Mouse (Mus musculus): ENCODE measurements at regions not wholly inside any gene's neighbourhood (a gene's known extent, or its start where the extent isn't known, plus 50 kb on each side); places are given as distances from the start of the nearest gene placed in this dataset.
"Not testable (repeated sequence)": the region's sequence is repeated elsewhere in the genome, so short reads cannot be mapped to it uniquely, and the experiment has no call there.

GRCm38 (mm10) chr2:179158881-179159280 is 283.4 kb upstream of the Cdh4 start:
- no peak for DNase-seq

DNA sequence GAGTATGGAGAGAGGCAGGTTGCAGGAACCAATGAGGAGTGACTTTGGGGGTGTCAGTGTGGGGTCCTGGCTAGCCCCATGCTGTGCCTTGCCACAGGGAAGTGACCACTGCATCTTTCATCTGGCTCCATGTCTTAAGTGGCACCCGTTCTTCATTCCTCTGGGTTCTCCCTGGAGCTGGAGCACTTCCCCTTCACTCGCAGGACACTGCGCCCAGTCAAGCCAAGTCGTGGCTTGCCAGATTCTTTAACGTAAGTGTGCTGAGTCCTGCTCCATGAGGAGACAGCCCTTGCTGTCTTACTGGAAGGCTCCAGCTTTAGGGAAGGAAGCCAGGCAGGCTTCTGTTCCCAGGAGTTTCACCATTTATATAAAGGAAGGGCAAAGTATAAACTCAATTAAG is 279.1 kb upstream of the Cdh4 start:
- DNase-seq: no peak

DNA sequence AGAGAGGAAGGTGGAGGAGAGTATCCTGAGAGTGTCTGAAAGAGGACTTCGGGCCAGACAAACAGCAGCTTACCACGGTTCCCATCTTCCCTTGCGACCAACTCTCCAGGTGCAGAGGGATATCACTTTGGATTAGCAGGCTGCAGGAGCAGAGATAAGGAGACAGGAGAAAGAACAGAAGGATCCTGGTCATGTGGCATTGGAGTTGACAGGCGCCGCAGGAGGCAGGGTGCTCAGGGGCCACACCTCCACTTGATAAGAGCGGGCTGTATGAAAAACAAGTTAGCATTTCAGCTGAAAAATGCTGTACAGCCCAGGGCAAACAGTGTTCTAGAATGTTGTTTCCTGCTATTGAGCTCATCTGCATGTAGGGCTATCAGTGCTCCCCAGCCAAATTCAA is 272.1 kb upstream of the Cdh4 start:
- DNase-seq: no peak

- DNase-seq: no peak
These were observed 271.6 kb upstream of the Cdh4 start for GRCm38 (mm10) chr2:179170608-179171007.

DNA sequence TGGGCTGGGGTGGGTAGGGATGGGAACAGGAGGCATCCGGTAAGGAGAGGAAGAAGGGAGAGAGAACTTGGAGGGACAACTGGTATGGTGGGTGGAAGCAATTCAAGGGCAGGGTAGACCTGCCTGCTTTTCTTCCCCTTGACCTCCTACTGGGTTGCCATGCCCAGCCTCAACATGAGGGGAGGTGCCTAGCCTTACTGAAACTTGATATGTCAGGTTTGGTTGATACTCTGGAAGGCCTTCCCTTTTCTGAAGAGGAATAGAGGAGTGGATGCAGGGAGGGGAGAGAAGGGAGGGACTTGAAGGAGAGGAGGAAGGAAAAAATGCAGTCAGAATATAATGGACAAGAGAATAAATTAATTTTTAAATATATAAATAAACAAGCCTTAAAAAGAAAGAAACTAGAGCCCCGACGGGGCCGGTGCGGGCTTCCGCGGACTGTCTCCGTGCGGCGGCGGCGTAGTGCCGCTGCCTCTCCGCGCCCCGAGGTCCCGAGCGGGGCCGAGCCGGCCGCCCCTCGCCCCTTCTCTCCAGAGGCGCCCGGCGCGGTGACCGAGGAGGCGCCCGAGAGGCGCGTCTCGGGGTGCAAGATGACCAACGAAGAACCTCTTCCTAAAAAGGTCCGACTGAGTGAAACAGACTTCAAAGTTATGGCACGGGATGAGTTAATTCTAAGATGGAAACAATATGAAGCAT is 265.2 kb upstream of the Cdh4 start:
- DNase-seq: not testable (repeated sequence)

GRCm38 (mm10) chr2:179181366-179181765 is 260.9 kb upstream of the Cdh4 start:
- no peak for DNase-seq

- DNase-seq: no peak
These were observed 260.1 kb upstream of the Cdh4 start for GRCm38 (mm10) chr2:179182123-179182522.

- no peak for DNase-seq
These were observed 249.2 kb upstream of the Cdh4 start for GRCm38 (mm10) chr2:179192906-179193496.

- DNase-seq: peak; percentile 71
These were observed 248.6 kb upstream of the Cdh4 start for GRCm38 (mm10) chr2:179193507-179194160.

GRCm38 (mm10) chr2:179197471-179197870 is 244.8 kb upstream of the Cdh4 start:
- no peak for DNase-seq

DNA sequence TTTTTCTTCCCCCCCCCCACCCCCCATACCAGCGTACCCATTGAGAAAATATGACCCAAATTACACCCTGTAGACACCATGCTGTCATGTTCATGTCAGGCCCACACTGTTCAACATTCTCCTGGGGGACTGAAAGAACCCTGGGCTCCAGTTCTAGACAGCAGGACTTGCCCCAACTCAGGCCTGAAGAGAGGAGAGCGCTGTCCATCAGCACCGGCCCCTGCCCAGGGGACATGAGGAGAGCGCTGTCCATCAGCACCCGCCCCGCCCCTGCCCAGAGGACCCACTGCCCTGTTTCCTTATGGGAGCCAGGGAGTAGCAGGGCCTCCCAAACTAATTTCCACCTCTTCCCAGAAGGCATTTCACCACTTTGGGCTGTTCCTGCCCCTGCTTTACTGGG is 241.7 kb upstream of the Cdh4 start:
- DNase-seq: peak; percentile 19

DNA sequence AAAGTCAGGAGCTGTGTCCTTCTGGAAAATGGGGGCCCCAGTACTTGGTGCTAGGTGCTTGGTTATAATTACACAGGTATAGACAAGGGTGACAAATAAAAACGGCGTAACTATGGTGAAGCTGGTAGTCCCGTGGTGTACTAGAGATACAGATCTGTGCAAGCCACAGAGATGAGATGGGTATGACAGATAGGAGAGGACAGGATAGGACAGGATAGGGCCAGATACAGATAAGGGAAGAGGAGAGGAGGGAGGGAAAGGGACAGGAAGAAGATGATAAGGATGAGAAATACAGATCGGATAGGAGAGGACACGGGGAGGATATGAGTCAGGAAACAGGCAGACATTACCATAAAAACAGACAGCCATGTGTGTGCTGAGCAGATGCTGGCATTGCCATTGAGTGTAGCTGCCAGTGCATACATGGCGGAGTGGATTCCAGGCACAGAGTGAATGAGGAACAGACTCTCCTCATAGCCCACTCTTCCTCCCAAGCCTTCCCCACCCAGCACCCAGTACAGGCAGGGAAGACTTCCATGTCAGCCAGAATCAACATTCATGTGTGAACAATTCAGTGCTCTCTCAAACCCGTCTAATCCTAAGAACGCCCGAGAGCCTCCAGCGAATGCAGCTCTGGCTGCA is 231.9 kb upstream of the Cdh4 start:
- DNase-seq: no peak

DNA sequence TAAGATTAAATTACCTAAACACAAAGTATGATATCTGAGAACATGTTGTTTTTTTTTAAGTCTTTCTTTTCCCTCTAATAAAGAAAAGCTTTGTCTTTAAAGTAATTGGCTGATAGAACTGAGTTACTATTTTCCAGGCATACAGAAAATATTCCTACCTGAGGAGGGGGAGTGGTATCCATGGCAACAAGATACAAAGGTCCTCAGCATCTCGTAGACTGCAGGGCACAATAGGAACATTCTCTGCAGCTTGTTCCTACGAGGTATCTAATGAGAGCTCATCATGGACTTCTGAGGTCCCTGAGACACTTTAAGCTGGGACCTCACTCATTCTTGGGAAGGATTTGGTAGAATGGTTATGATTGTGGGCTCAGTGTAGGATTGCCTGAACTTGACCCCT is 225.5 kb upstream of the Cdh4 start:
- no peak for DNase-seq

- DNase-seq: no peak
These were observed 214.1 kb upstream of the Cdh4 start for GRCm38 (mm10) chr2:179228096-179228495.

DNA sequence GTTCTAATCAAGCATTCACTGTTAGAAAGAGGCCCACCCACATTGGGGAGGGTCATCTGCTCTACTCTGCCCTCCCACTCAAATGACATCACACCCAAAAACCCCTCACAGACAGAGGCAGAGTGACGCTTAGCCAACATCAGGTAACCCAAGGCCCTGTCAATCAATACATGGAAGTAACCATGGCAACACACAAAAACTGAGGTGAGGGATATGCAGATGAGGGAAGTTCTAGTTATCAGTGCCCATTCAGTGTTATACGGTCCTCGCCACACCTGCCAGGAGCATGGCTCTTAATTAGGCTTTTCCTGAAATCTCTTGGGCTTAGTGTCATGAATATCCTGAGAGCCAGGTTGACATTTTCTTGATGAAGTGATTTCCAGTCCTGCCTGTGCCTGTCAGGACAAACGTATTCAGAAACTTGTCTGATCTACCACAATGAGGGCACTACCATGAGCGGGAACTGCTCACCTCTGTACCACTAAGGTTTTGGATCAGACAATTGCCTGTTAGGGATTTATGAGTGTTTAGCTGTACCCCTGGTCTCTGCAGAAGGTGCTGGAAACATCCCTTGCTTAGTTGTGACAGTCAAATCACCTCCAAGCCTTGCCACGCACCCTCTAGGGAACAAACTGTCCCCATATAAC is 210.4 kb upstream of the Cdh4 start:
- DNase-seq: no peak

DNA sequence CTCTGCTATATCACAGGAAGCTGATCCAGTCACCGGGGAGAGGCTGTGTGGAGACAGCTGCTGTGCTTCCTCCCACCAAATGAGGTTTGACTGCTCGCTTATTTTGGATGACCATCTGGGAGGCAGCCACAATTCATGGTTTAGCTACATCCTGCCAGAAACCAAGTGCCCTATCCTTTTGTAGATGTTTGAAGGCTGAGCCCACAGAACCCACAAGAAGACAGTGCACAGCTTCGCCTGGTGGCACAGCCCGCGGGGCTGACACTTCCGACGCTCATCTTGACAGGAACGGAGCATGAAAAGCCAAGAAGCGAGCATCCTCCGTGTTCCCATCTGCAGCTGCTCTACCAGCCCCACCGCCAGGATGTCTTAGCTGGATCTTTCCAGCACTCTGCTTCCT is 204.1 kb upstream of the Cdh4 start:
- DNase-seq: peak; percentile 35

- no peak for DNase-seq
These were observed 181.3 kb upstream of the Cdh4 start for GRCm38 (mm10) chr2:179260892-179261291.

- DNase-seq: no peak
These were observed 178.3 kb upstream of the Cdh4 start for GRCm38 (mm10) chr2:179263888-179264287.

DNA sequence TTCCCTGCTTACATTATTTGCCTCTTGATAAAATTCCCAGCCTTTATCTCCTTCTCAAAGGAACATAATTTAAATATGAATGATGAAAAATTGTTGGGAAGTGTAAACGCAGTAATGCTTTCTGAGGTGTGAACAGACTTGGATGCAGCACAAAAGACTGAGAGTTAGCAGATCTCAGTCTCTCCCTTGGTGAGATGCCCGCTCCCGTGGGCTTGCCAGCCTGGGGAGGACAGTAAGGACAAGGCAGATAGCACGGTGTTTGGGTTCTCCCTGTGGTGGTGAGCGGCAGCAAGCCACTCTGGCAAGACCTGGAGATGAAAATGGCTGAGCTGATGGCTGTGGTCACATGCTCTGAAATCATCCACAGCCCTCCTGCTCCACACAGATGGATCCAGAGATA is 176.8 kb upstream of the Cdh4 start:
- DNase-seq: no peak

DNA sequence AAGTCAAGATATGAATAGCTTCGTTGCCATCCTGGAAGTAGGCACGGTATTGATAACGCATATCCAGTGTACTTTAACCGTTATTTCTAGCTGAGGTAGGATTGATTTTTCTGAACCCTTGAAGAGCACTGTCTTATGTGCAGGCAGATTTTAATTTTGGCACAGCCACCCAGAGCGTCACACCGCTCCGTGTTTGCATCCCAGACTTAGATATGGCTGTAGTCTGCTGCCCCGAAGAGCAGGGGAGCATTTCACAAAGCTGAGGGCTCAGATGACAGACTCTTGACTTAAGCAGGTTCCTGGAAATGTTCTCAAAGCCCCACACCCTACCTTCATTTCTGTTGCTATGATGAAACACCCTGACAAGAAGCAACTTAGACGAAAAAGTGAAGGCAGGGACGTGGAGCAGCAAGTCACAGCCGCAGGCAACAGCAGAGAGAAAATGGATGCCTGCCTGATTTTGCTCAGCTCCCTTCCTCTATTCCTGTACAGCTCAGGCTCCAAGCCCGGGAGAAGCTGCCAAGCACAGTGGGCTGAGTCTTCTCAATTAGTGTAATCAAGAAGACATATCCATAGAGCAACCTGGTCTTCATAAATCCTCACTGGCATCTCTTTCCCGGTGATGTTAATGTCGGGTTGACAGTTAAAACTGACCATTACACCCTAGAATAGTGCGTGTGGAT is 164.9 kb upstream of the Cdh4 start:
- peak; percentile 25 for DNase-seq

DNA sequence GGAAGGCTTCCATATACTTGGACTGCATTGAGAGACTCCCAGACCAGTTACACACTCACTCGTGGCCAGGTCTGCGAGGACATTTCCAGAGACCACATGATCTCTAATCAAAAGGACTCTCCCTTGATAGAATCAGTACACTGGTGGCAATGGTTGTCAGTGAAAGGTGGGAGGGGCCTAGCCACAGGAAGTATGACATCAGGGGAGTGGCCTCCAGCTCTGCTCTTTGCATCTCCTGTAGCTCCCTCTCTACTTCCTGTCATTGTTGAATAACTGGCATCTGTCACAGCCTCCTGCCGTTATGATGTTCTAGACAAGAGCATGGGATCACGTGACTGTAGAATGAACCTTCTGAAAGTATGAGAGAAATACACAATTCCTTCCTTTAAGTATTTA is 164.3 kb upstream of the Cdh4 start:
- no peak for DNase-seq

GRCm38 (mm10) chr2:179282276-179282675 is 160.0 kb upstream of the Cdh4 start:
- DNase-seq: no peak

- no peak for DNase-seq
These were observed 151.8 kb upstream of the Cdh4 start for GRCm38 (mm10) chr2:179290394-179290793.

Measured in right cerebral cortex, postnatal 14 days (tissue).